Mouse (Mus musculus) ES-Bruce4 (cell line): ENCODE measurements around the gene Sec24d. TPM values are rescaled to one million over a fixed set of nuclear protein-coding genes. Genes with fewer than 3 reads are reported as not detected.

ENCODE experiments used
- H3K27ac ChIP-seq: 2 replicates; pipeline ENCODE4 v1.5.1; 2012; ENCODE audit warnings: low read length, inconsistent platforms; ENCODE audit not compliant: insufficient read depth
- H3K27me3 ChIP-seq: 2 replicates; pipeline ENCODE4 v1.6.1; 2012; ENCODE audit warnings: mild to moderate bottlenecking, low read length, inconsistent platforms; ENCODE audit not compliant: control insufficient read depth, poor library complexity, insufficient read depth, severe bottlenecking
- H3K36me3 ChIP-seq: 2 replicates; pipeline ENCODE4 v1.6.1; 2012; ENCODE audit warnings: inconsistent platforms, mild to moderate bottlenecking, low read length, moderate library complexity; ENCODE audit not compliant: control insufficient read depth, poor library complexity, insufficient read depth, severe bottlenecking
- H3K4me1 ChIP-seq: one replicate; pipeline ENCODE4 v1.8.1; 2011; ENCODE audit warnings: low read length; ENCODE audit not compliant: control insufficient read depth, insufficient read depth
- H3K4me3 ChIP-seq: 2 replicates; pipeline ENCODE4 v1.5.1; 2011; ENCODE audit warnings: low read depth, mild to moderate bottlenecking, low read length
- H3K9ac ChIP-seq: 2 replicates; pipeline ENCODE4 v1.6.1; 2012; ENCODE audit warnings: low read depth, mild to moderate bottlenecking, inconsistent platforms; ENCODE audit not compliant: poor library complexity, severe bottlenecking
- H3K9me3 ChIP-seq: replicated peaks from 2 replicates; pipeline ENCODE4 v1.6.1; 2012; ENCODE audit warnings: mild to moderate bottlenecking, low read length, inconsistent platforms; ENCODE audit not compliant: control insufficient read depth, poor library complexity, insufficient read depth, severe bottlenecking
- CTCF ChIP-seq: IDR thresholded peaks from one replicate; pipeline ENCODE4 v1.8.1; 2011; ENCODE audit warnings: low read depth, low read length
- EP300 ChIP-seq: IDR thresholded peaks from 2 replicates; pipeline ENCODE4 v1.6.1; 2011; ENCODE audit warnings: low read depth, low read length; ENCODE audit not compliant: insufficient read depth
- POLR2A ChIP-seq: IDR thresholded peaks from one replicate; pipeline ENCODE4 v1.8.1; 2011; ENCODE audit warnings: low read length; ENCODE audit not compliant: insufficient read depth
- polyA plus RNA-seq: library from polyadenylated mRNA; stranded (reverse); fragments of >200 nt; gene quantifications from 2 replicates; pipeline ENCODE4 v1.2.4, GENCODE M21; 2011; ENCODE audit warnings: low read depth; ENCODE audit not compliant: missing spikeins, insufficient read depth, insufficient read length

The Sec24d gene
- polyA plus RNA-seq, result 26.6 and 31.4 TPM in 2 replicates

DNA sequence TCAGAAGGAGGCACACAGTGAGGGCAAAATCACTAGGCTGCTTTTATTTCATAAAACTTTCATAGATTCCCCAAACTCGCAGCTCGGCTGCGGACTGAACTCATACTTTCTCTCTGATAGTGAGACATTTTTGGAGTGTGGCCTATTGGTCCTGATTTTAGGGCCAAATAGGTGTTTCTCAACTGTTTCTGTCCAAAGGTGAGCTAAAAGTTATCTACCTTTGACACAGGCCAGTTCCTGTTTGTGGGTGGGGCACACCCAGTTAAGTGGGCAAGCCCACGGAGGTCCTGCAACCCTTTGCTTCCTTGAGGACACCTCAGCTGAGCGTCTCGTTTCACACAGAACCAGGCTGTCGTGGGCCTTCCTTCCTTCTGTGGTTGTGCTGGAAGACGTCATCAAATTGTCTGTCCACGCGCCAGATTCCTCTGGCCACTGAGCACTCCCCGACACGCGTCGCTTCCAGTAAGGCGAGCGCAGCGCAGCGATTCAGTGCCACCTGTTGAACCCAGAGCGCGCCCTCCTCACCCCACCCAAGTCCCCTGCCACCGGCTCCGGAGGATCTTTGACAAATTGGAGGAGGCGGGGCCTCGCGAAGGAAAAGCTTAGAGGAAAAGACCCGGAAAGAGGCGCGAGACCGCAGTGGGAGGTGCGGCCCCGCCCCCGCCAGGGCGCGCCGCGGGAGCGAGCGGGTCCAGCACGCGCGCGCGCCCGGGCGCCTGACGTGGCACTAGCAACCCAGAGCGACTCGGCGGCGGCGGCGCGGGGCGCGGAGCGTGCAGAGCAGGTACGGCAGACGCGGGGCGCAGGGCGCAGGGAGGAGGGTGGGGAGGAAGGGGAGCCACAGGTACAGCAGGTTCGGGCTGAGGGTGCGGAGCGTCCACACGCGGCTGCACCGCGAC, at the start of gene Sec24d:
Gene Sec24d, plus strand, starts transcription at position 703 of the 899 bp plus-strand sequence.
- H3K9me3 ChIP-seq, result no peaks in the 10 kb centered on the region
- no peaks in the 10 kb centered on the region for H3K4me1 ChIP-seq
- H3K9ac ChIP-seq, result peak within 1 kb of the TSS; percentile 29
- no peaks in the 10 kb centered on the region for H3K27me3 ChIP-seq
- TF ChIP-seq CTCF, result no peak
- TF ChIP-seq EP300, result no peak
- no peak for TF ChIP-seq POLR2A
- H3K27ac ChIP-seq, result no peak within 1 kb of the TSS
- H3K36me3 ChIP-seq, result peaks cover 5% of the 10 kb centered on the region
- peak within 1 kb of the TSS; percentile 66 for H3K4me3 ChIP-seq

DNA sequence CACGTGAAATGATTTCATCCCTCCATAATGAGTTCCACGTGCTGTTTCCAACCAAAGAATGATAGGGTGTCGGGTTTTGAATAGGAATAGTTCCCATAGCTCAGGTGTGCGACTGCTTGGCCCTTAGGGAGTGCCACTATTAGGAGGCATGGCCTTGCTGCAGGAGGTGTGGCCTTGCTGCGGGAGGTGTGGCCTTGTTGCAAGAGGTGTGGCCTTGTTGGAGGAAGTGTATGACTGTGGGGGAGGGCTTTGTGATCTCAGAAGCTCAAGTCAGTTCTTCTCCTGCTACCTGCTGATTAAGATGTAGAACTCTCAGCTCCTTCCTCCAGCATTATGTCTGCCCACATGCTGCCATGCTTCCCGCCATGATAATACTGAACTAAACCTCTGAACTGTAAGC, 48.6 kb upstream of the Sec24d start:
- Histone ChIP-seq H3K36me3 (no peaks in the 10 kb centered on the region), H3K9ac (no peak overlapping the region), H3K9me3 (no peaks in the 10 kb centered on the region), H3K4me3 (no peak overlapping the region), H3K27me3 (no peaks in the 10 kb centered on the region), H3K4me1 (no peaks in the 10 kb centered on the region), H3K27ac (no peak overlapping the region)
- TF ChIP-seq CTCF (no peak), EP300 (no peak), POLR2A (no peak)

DNA sequence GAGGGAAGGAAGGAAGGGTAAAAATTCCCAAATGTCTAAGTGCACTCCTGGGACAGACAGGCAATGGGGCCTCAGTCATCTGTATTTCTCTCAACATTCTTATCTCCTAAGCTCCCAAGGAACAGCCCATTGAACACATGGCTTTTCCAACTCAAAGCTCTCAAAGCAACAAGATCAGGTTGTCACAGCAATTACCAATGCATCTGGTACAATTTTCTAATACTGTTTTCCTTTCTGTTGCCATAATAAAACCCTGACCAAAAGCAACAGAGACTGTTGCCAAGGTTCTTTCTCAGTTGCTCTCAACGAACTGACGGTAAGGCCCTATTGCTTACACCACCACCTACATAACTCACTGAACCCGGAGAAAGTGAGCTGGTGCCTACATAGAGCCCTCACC, 40.0 kb upstream of the Sec24d start:
- no peaks in the 10 kb centered on the region for H3K36me3 ChIP-seq
- H3K27ac ChIP-seq, result no peak overlapping the region
- no peak overlapping the region for H3K4me3 ChIP-seq
- H3K27me3 ChIP-seq, result no peaks in the 10 kb centered on the region
- H3K9me3 ChIP-seq, result no peaks in the 10 kb centered on the region
- no peaks in the 10 kb centered on the region for H3K4me1 ChIP-seq
- no peak for TF ChIP-seq EP300
- TF ChIP-seq CTCF, result no peak
- no peak for TF ChIP-seq POLR2A
- no peak overlapping the region for H3K9ac ChIP-seq

DNA sequence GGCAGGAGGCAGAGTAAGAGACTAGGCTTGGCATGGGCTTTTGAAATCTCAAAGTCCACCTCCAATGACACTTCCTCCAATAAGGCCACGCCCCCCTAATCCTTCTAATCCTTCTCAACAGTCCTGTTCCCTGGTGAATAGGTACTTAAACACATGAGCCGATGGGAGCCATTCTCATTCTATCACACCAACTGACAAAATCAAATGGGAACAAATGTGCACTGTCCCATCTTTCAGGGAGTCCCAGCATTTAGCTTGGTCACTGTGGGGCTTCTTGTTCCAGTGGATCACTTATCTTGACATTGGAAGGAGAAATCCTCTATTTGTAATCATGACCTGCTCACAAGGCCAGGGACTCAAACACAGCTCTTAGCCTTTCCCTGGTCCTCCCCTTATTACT, 35.6 kb upstream of the Sec24d start:
- Histone ChIP-seq H3K4me1 (no peaks in the 10 kb centered on the region), H3K9me3 (no peaks in the 10 kb centered on the region), H3K27ac (no peak overlapping the region), H3K27me3 (no peaks in the 10 kb centered on the region), H3K9ac (no peak overlapping the region), H3K4me3 (no peak overlapping the region), H3K36me3 (no peaks in the 10 kb centered on the region)
- TF ChIP-seq CTCF (no peak), POLR2A (no peak), EP300 (no peak)

DNA sequence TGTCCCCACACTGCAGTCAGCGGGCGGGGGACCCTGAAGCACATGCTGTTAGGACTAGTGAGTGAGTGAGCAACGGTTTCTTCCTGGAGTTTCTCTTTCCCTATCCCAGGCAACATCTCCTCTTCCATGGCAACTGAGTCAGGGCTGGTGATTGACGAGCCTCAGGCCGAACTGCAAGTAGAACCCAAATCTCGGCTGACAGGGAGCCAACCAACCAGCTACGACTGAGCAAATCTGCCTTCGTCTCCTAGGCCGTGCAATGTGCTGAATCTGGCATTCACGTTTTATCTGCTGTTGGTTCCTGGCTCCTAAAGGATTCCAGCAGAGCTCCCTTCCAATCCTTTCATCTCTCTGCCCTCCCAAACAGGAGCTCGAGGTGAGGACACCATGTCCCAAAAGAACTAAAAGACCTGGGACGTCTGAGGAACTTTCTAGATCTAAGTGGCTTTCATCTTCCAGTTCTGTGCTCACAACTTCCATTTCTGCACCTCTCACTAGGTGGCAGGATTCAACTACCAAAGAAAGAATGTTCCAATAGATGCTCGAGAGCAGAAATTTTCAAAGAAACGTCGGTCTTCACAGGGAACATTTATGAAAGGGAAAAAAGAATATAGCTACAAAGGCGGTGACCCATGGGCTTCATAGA, 32.9 kb upstream of the Sec24d start:
- no peaks in the 10 kb centered on the region for H3K4me1 ChIP-seq
- H3K4me3 ChIP-seq, result no peak overlapping the region
- H3K27ac ChIP-seq, result no peak overlapping the region
- TF ChIP-seq CTCF (peak; percentile 1), EP300 (no peak)
- H3K27me3 ChIP-seq, result no peaks in the 10 kb centered on the region
- no peaks in the 10 kb centered on the region for H3K9me3 ChIP-seq
- no peak overlapping the region for H3K9ac ChIP-seq
- H3K36me3 ChIP-seq, result no peaks in the 10 kb centered on the region

DNA sequence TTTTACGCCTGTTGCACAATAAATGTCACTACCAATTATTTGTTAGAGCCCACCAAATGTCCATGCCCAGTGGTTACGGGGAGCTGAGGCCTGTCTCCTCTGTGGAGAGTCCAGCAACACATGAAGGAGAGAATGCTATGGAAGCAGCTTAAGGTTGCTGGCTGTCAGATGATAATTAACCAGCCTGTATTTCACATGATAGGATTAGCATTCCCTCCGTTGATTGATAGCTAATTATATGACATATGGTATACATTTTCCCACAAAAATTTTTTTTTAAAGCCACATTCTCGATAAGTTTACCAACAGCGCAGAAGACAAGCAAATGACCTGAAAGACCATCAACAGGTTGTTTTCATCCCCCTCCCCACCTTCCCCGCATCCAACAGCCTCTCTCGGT, 31.8 kb upstream of the Sec24d start:
- Histone ChIP-seq H3K4me3 (peak overlapping the region; percentile 87), H3K36me3 (no peaks in the 10 kb centered on the region), H3K27me3 (no peaks in the 10 kb centered on the region), H3K9me3 (no peaks in the 10 kb centered on the region), H3K9ac (peak overlapping the region; percentile 53; the same call in 1 of the 2 replicates), H3K27ac (no peak overlapping the region), H3K4me1 (no peaks in the 10 kb centered on the region)
- TF ChIP-seq POLR2A (no peak), EP300 (no peak), CTCF (no peak)
